Mouse (Mus musculus): ENCODE measurements around the gene Alk.

- TF ChIP-seq CTCF (IDR thresholded peaks at IDR 0.05 in 2 of 3, conservative IDR thresholded peaks at IDR 0.05 in 1 of 3; ENCODE audit: control insufficient read depth in 1 of 3, insufficient read depth in 1 of 3, low read depth in 2 of 3, low read length in 3 of 3, poor library complexity in 1 of 3, severe bottlenecking in 1 of 3) (no peak), MAX (IDR thresholded peaks at IDR 0.05; ENCODE audit: low read length) (no peak), POLR2A (IDR thresholded peaks at IDR 0.05; ENCODE audit: control insufficient read depth in 1 of 2, insufficient read depth in 1 of 2, low read depth in 1 of 2, low read length in 2 of 2, poor library complexity in 1 of 2) (no peak), MAFK (IDR thresholded peaks at IDR 0.05; ENCODE audit: borderline replicate concordance, low read depth, low read length) (no peak), JUND (IDR thresholded peaks at IDR 0.05; ENCODE audit: low read depth, low read length) (no peak), RAD21 (IDR thresholded peaks at IDR 0.05; ENCODE audit: low read depth, low read length) (no peak)
Measured at GRCm38 (mm10) chr17:72652801-72653200, 48.4 kb upstream of the Alk start.

All from MEL (cell line).